Mouse (Mus musculus) testis, adult 2 months (tissue): Measurements from ENCODE around the gene Lman2l.

Source experiments
- CTCF ChIP-seq: fragments of 200-500 bp; IDR thresholded peaks from 2 replicates; pipeline ENCODE4 v1.5.1; 2012; ENCODE audit warnings: low read depth, mild to moderate bottlenecking, inconsistent platforms, low read length, moderate library complexity; ENCODE audit not compliant: control insufficient read depth, insufficient read depth, insufficient replicate concordance
- POLR2A ChIP-seq: fragments of 200-500 bp; IDR thresholded peaks from 2 replicates; pipeline ENCODE4 v1.6.1; 2012; ENCODE audit warnings: low read depth, mild to moderate bottlenecking, inconsistent platforms, low read length, moderate library complexity; ENCODE audit not compliant: control insufficient read depth

DNA sequence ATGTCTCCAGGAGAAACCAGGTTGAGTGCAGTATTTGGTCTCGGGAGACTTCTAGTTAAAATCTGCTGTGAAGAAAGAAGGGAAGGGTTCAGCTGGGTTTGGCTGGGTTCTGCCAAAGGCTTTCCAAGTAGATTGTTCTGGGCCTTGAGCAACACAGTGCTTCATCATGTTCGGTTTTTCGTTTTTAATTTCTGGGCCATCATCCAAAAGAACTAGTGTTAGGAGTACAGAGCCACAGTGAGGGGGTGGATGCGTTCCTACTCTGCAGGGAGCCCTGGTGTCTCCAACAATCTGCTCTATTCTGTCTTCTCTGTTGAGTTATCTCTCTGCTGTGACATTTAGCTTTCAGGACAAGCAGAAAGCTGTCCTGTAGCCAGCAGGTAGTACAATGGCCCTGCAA, 4.0 kb downstream of the Lman2l start:
- TF ChIP-seq POLR2A, result no peak
- no peak for TF ChIP-seq CTCF
